ENCODE assay signal across 11 mouse cellular contexts in the genomic region with DNA sequence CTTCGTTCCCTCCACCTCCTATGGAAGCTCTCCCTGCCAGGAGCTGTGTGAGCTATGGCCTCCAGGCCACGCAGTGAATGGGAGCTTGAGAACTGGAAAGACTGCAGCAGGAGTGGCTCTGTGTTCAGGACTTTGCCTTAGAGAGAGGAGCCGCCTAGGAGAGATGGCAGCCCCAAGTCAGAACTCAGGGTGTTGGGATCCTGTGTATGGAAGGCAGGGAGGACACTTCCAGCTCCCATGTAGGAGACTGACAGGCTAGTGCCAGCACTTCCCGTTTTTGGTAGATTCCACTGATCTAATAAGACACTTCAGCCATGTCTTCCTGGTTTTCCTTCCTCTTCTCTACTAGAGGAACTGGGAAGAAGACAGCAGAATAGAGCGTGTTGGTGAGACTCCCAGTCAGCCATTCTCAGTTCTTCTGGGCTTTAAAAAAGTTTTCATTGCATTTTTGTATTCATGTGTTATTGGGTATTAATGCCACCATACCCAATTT. TPM values are rescaled to one million over a fixed set of nuclear protein-coding genes. Genes with fewer than 3 reads are reported as not detected.
DNase-seq lines count a peak whose midpoint lies in the region; ATAC-seq lines count a peak whose summit lies in the region.
"Had no signal": no experiment of that assay in that cellular context is flagged by ENCODE, and none has a peak within 500 bp of the region (broad histone marks: within the 10 kb centered on the region; RNA-seq: fewer than 3 reads in every experiment).

No protein-coding gene starts in this region.

- no peaks in the 10 kb centered on the region for H3K27me3 ChIP-seq in heart, embryonic 12.5 days (replicated peaks)
- H3K27me3 ChIP-seq in lung, embryonic 16.5 days (ENCODE audit: control insufficient read depth, insufficient read depth, low read depth, low read length) = no peaks in the 10 kb centered on the region
- no peaks in the 10 kb centered on the region for H3K27me3 ChIP-seq in liver, embryonic 12.5 days (replicated peaks)

- H3K4me2 ChIP-seq in heart, embryonic 12.5 days = no peak overlapping the region
- H3K4me2 ChIP-seq in lung, embryonic 16.5 days (ENCODE audit: low read depth, low read length) = no peak overlapping the region
- peak overlapping the region; percentile 95 for H3K4me2 ChIP-seq in liver, embryonic 12.5 days

- H3K9me3 ChIP-seq in heart, embryonic 12.5 days (replicated peaks) = no peaks in the 10 kb centered on the region
- no peaks in the 10 kb centered on the region for H3K9me3 ChIP-seq in lung, embryonic 16.5 days (ENCODE audit: control insufficient read depth, low read length)
- H3K9me3 ChIP-seq in liver, embryonic 12.5 days (replicated peaks) = no peaks in the 10 kb centered on the region

- H3K36me3 ChIP-seq in heart, embryonic 12.5 days = peaks cover 25% of the 10 kb centered on the region
- H3K36me3 ChIP-seq in lung, embryonic 16.5 days (ENCODE audit: control insufficient read depth, insufficient read depth, low read length) = peaks cover 7% of the 10 kb centered on the region
- H3K36me3 ChIP-seq in liver, embryonic 12.5 days = peaks cover 46% of the 10 kb centered on the region

- intact Hi-C loops in heart, postnatal 25 days (cut with DNase I) = no loop called here

- no peak for DNase-seq in heart, postnatal 25 days (ENCODE audit: low spot score)
- DNase-seq in lung, postnatal 25 days (ENCODE audit: low spot score) = no peak
- no peak for DNase-seq in kidney, adult 9 months
- DNase-seq: adrenal gland, postnatal 36 days; kidney, postnatal 4 days; left cerebral cortex, postnatal 4 days had no signal

- H3K4me1 ChIP-seq in heart, embryonic 12.5 days (replicated peaks) = peaks cover 77% of the 10 kb centered on the region
- H3K4me1 ChIP-seq in lung, embryonic 16.5 days (replicated peaks; ENCODE audit: control insufficient read depth, insufficient read depth, low read length) = peaks cover 35% of the 10 kb centered on the region
- peaks cover 79% of the 10 kb centered on the region for H3K4me1 ChIP-seq in liver, embryonic 12.5 days

- H3K9ac ChIP-seq in heart, embryonic 12.5 days = 0 out of 2 replicates have a peak overlapping the region, but pooled peaks have one; percentile 46
- H3K9ac ChIP-seq in lung, embryonic 16.5 days (ENCODE audit: low read length) = peak overlapping the region; percentile 25; the same call in 1 of the 2 replicates
- H3K9ac ChIP-seq in liver, embryonic 12.5 days = peak overlapping the region; percentile 49

- no peak overlapping the region for H3K4me3 ChIP-seq in heart, embryonic 12.5 days
- no peak overlapping the region for H3K4me3 ChIP-seq in lung, embryonic 16.5 days (ENCODE audit: low read length)
- H3K4me3 ChIP-seq in liver, embryonic 12.5 days = peak overlapping the region; percentile 27

- 60% methylated on average over 5 of the region's 5 CpGs for WGBS in heart, embryonic 12.5 days
- 60% methylated on average over 5 of the region's 5 CpGs for WGBS in lung, embryonic 16.5 days
- WGBS in liver, embryonic 12.5 days (ENCODE audit: insufficient replicate concordance) = 32% methylated on average over 5 of the region's 5 CpGs

- ATAC-seq in heart, embryonic 12.5 days (ENCODE audit: insufficient number of reproducible peaks, low FRiP score) = no peak
- ATAC-seq in lung, embryonic 16.5 days (ENCODE audit: low read depth) = no peak
- ATAC-seq in liver, embryonic 12.5 days = peak; percentile 1; the same call in 1 of the 2 replicates
- ATAC-seq in megakaryocyte progenitor cell, adult 5-6 weeks (replicated peaks; ENCODE audit: poor library complexity) = peak; percentile 47
- ATAC-seq: hindbrain, postnatal 0 days had no signal

- no peak overlapping the region for H3K27ac ChIP-seq in heart, embryonic 12.5 days (ENCODE audit: poor library complexity, severe bottlenecking)
- H3K27ac ChIP-seq in lung, embryonic 16.5 days (ENCODE audit: low read length) = no peak overlapping the region
- peak overlapping the region; percentile 79 for H3K27ac ChIP-seq in liver, embryonic 12.5 days

RNA-seq across cellular contexts. Expression of gene Fkrp, which starts 3.8 kb away (rescaled TPM):
- polyA plus RNA-seq in heart, embryonic 12.5 days (2016; fragmentation: Nextera tagmentation; extraction: Ambion mirVana) = 37.6 and 37.8 TPM in 2 replicates
- 10 to 100 TPM; 46.2 to 48.0 TPM for total RNA-seq in heart, postnatal 25 days (2021)
- 28.1 and 28.9 TPM in 2 replicates for polyA plus RNA-seq in lung, embryonic 16.5 days (2015; fragmentation: Nextera tagmentation; extraction: Ambion mirVana)
- 14.9 and 16.0 TPM in 2 replicates for polyA plus RNA-seq in liver, embryonic 12.5 days (2016; fragmentation: Nextera tagmentation; extraction: Ambion mirVana)
- total RNA-seq in megakaryocyte progenitor cell, adult 5-6 weeks (2015) = 11.5 and 13.1 TPM in 2 replicates
- total RNA-seq in megakaryocyte progenitor cell, adult 5-6 weeks (2017) = 9.8 and 14.3 TPM in 2 replicates

RNA-seq across cellular contexts. Expression of gene Strn4, which starts 4.6 kb away (rescaled TPM):
- polyA plus RNA-seq in heart, embryonic 12.5 days (2016; fragmentation: Nextera tagmentation; extraction: Ambion mirVana) = 97.4 and 103 TPM in 2 replicates
- total RNA-seq in heart, postnatal 25 days (2021) = 10 to 100 TPM; 54.8 to 65.5 TPM
- polyA plus RNA-seq in lung, embryonic 16.5 days (2015; fragmentation: Nextera tagmentation; extraction: Ambion mirVana) = 87.1 and 92.1 TPM in 2 replicates
- polyA plus RNA-seq in liver, embryonic 12.5 days (2016; fragmentation: Nextera tagmentation; extraction: Ambion mirVana) = 61.3 and 63.2 TPM in 2 replicates
- 28.2 and 39.0 TPM in 2 replicates for total RNA-seq in megakaryocyte progenitor cell, adult 5-6 weeks (2015)
- total RNA-seq in megakaryocyte progenitor cell, adult 5-6 weeks (2017) = 40.0 and 43.5 TPM in 2 replicates

RNA-seq across cellular contexts. Expression of gene Prkd2, which starts 22.4 kb away (rescaled TPM):
- 10.8 and 11.8 TPM in 2 replicates for polyA plus RNA-seq in heart, embryonic 12.5 days (2016; fragmentation: Nextera tagmentation; extraction: Ambion mirVana)
- 10 to 100 TPM; 18.0 to 22.9 TPM for total RNA-seq in heart, postnatal 25 days (2021)
- polyA plus RNA-seq in lung, embryonic 16.5 days (2015; fragmentation: Nextera tagmentation; extraction: Ambion mirVana) = 21.7 and 23.3 TPM in 2 replicates
- 4.4 and 4.7 TPM in 2 replicates for polyA plus RNA-seq in liver, embryonic 12.5 days (2016; fragmentation: Nextera tagmentation; extraction: Ambion mirVana)
- 6.2 and 8.8 TPM in 2 replicates for total RNA-seq in megakaryocyte progenitor cell, adult 5-6 weeks (2015)
- total RNA-seq in megakaryocyte progenitor cell, adult 5-6 weeks (2017) = 6.0 and 8.8 TPM in 2 replicates

RNA-seq across cellular contexts. Expression of gene Slc1a5, which starts 39.2 kb away (rescaled TPM):
- polyA plus RNA-seq in heart, embryonic 12.5 days (2016; fragmentation: Nextera tagmentation; extraction: Ambion mirVana) = 50.8 and 52.0 TPM in 2 replicates
- 10 to 100 TPM; 18.5 to 22.8 TPM for total RNA-seq in heart, postnatal 25 days (2021)
- polyA plus RNA-seq in lung, embryonic 16.5 days (2015; fragmentation: Nextera tagmentation; extraction: Ambion mirVana) = 46.7 and 47.2 TPM in 2 replicates
- polyA plus RNA-seq in liver, embryonic 12.5 days (2016; fragmentation: Nextera tagmentation; extraction: Ambion mirVana) = 127 and 128 TPM in 2 replicates
- total RNA-seq in megakaryocyte progenitor cell, adult 5-6 weeks (2015) = 73.2 and 79.5 TPM in 2 replicates
- 39.1 and 48.3 TPM in 2 replicates for total RNA-seq in megakaryocyte progenitor cell, adult 5-6 weeks (2017)

RNA-seq across cellular contexts. Expression of gene Dact3, which starts 54.8 kb away (rescaled TPM):
- 14.3 and 15.2 TPM in 2 replicates for polyA plus RNA-seq in heart, embryonic 12.5 days (2016; fragmentation: Nextera tagmentation; extraction: Ambion mirVana)
- total RNA-seq in heart, postnatal 25 days (2021) = 10 to 100 TPM; 15.2 to 17.4 TPM
- polyA plus RNA-seq in lung, embryonic 16.5 days (2015; fragmentation: Nextera tagmentation; extraction: Ambion mirVana) = 2.1 and 2.2 TPM in 2 replicates
- polyA plus RNA-seq in liver, embryonic 12.5 days (2016; fragmentation: Nextera tagmentation; extraction: Ambion mirVana) = 1.5 TPM in 2 replicates
- total RNA-seq in megakaryocyte progenitor cell, adult 5-6 weeks (2015) = not detected in 2 replicates
- 0.04 and 0.17 TPM in 2 replicates for total RNA-seq in megakaryocyte progenitor cell, adult 5-6 weeks (2017)

Comparison
In these comparisons a context has a peak if more than half of its experiments do, and no peak if none do; other contexts are left out.
1. ATAC-seq: peak in liver, embryonic 12.5 days (single experiment) and megakaryocyte progenitor cell, adult 5-6 weeks (single experiment); none in heart, embryonic 12.5 days (single experiment) and lung, embryonic 16.5 days (single experiment).
2. Peak in every context shown above with its lines, with median percentiles within 50 percentile points of each other: H3K9ac ChIP-seq.